Mouse (Mus musculus) embryonic facial prominence, embryonic 13.5 days (tissue): ENCODE results near the gene Pla2r1. TPM values are rescaled to one million over a fixed set of nuclear protein-coding genes. Genes with fewer than 3 reads are reported as not detected.

Experiments
- ATAC-seq: fragments of 200-750 bp; cut with Nextera tagmentation; 2 replicates; pipeline ENCODE4 v1.8.0; 2017; ENCODE audit warnings: low read depth; ENCODE audit not compliant: insufficient number of reproducible peaks, insufficient read depth, low FRiP score, low TSS enrichment
- H3K27ac ChIP-seq: fragments of 300-500 bp; sonication (generic); 2 replicates; pipeline ENCODE4 v1.5.1; 2015; ENCODE audit warnings: moderate library complexity, mild to moderate bottlenecking, inconsistent platforms
- H3K27me3 ChIP-seq: fragments of 300-500 bp; sonication (generic); 2 replicates; pipeline ENCODE4 v1.6.1; 2015; ENCODE audit warnings: mild to moderate bottlenecking, inconsistent platforms
- H3K36me3 ChIP-seq: fragments of 300-500 bp; sonication (generic); 2 replicates; pipeline ENCODE4 v1.6.1; 2015; ENCODE audit warnings: mild to moderate bottlenecking, inconsistent platforms
- H3K4me1 ChIP-seq: fragments of 300-500 bp; sonication (generic); 2 replicates; pipeline ENCODE4 v1.6.1; 2015; ENCODE audit warnings: inconsistent platforms
- H3K4me2 ChIP-seq: fragments of 300-500 bp; sonication (generic); 2 replicates; pipeline ENCODE4 v1.6.1; 2015; ENCODE audit warnings: moderate library complexity, mild to moderate bottlenecking, inconsistent platforms
- H3K4me3 ChIP-seq: fragments of 300-500 bp; sonication (generic); 2 replicates; pipeline ENCODE4 v1.5.1; 2015; ENCODE audit warnings: mild to moderate bottlenecking, inconsistent platforms
- H3K9ac ChIP-seq: fragments of 300-500 bp; sonication (generic); 2 replicates; pipeline ENCODE4 v1.6.1; 2015; ENCODE audit warnings: mild to moderate bottlenecking, inconsistent platforms
- H3K9me3 ChIP-seq: fragments of 300-500 bp; sonication (generic); 2 replicates; pipeline ENCODE4 v1.6.1; 2016; ENCODE audit warnings: inconsistent platforms
- WGBS: fragments of 180-500 bp; shearing (Covaris S2); methylation state at CpG from one replicate; pipeline ENCODE4 v1.1.7; 2015; ENCODE audit warnings: mixed read lengths; 5-methylcytosine and 5-hydroxymethylcytosine counted together
- polyA plus RNA-seq: library from polyadenylated mRNA; unstranded; fragments of >200 nt; fragmentation: Nextera tagmentation; extraction: Ambion mirVana; gene quantifications from 2 replicates; pipeline ENCODE4 v1.2.1, GENCODE M21; 2015

Gene Pla2r1
- polyA plus RNA-seq, 1 experiment from 2014 or later = 3.7 TPM

GRCm38 (mm10) chr2:60392286-60392685 is 160.8 kb downstream of the Pla2r1 start:
- H3K27me3 ChIP-seq = no peaks in the 10 kb centered on the region
- no peak for ATAC-seq
- WGBS = 81% methylated on average over 4 of the region's 4 CpGs
- H3K27ac ChIP-seq = no peak overlapping the region
- no peak overlapping the region for H3K4me2 ChIP-seq
- H3K9me3 ChIP-seq = no peaks in the 10 kb centered on the region
- no peak overlapping the region for H3K9ac ChIP-seq
- H3K36me3 ChIP-seq = no peaks in the 10 kb centered on the region
- no peak overlapping the region for H3K4me3 ChIP-seq
- no peaks in the 10 kb centered on the region for H3K4me1 ChIP-seq

GRCm38 (mm10) chr2:60387363-60387762 is 165.7 kb downstream of the Pla2r1 start:
- no peak overlapping the region for H3K4me3 ChIP-seq
- peaks cover 9% of the 10 kb centered on the region; the same call in 1 of the 2 replicates for H3K27me3 ChIP-seq
- H3K36me3 ChIP-seq = no peaks in the 10 kb centered on the region
- no peak overlapping the region for H3K9ac ChIP-seq
- H3K4me1 ChIP-seq = peaks cover 6% of the 10 kb centered on the region
- WGBS = 88% methylated on average over 3 of the region's 3 CpGs
- H3K4me2 ChIP-seq = no peak overlapping the region
- H3K27ac ChIP-seq = no peak overlapping the region
- ATAC-seq = no peak
- no peaks in the 10 kb centered on the region for H3K9me3 ChIP-seq

- Histone ChIP-seq H3K9me3 (no peaks in the 10 kb centered on the region), H3K9ac (no peak overlapping the region), H3K4me2 (no peak overlapping the region), H3K4me3 (no peak overlapping the region), H3K27ac (no peak overlapping the region), H3K27me3 (peaks cover 9% of the 10 kb centered on the region; the same call in 1 of the 2 replicates), H3K36me3 (no peaks in the 10 kb centered on the region), H3K4me1 (peaks cover 7% of the 10 kb centered on the region)
- ATAC-seq = no peak
- 77% methylated on average over 2 of the region's 2 CpGs for WGBS
Measured at GRCm38 (mm10) chr2:60386835-60387234, 166.3 kb downstream of the Pla2r1 start.

GRCm38 (mm10) chr2:60384763-60385085 is 168.4 kb downstream of the Pla2r1 start:
- ATAC-seq = no peak
- H3K36me3 ChIP-seq = no peaks in the 10 kb centered on the region
- H3K4me1 ChIP-seq = peaks cover 7% of the 10 kb centered on the region
- no peak overlapping the region for H3K9ac ChIP-seq
- no peak overlapping the region for H3K27ac ChIP-seq
- H3K4me2 ChIP-seq = no peak overlapping the region
- no peak overlapping the region for H3K4me3 ChIP-seq
- peaks cover 9% of the 10 kb centered on the region; the same call in 1 of the 2 replicates for H3K27me3 ChIP-seq
- no peaks in the 10 kb centered on the region for H3K9me3 ChIP-seq

GRCm38 (mm10) chr2:60384083-60384762 is 168.9 kb downstream of the Pla2r1 start:
- Histone ChIP-seq H3K27me3 (peaks cover 9% of the 10 kb centered on the region; the same call in 1 of the 2 replicates), H3K4me3 (no peak overlapping the region), H3K4me1 (peaks cover 7% of the 10 kb centered on the region), H3K36me3 (no peaks in the 10 kb centered on the region), H3K27ac (no peak overlapping the region), H3K4me2 (no peak overlapping the region), H3K9me3 (no peaks in the 10 kb centered on the region), H3K9ac (no peak overlapping the region)
- WGBS = 47% methylated on average over 7 of the region's 7 CpGs
- no peak for ATAC-seq

GRCm38 (mm10) chr2:60382858-60383669 is 170.0 kb downstream of the Pla2r1 start, which contains the start of gene Ly75:
Gene Ly75 (minus strand): TSS chr2:60383303.
- Histone ChIP-seq H3K36me3 (no peaks in the 10 kb centered on the region), H3K27ac (no peak within 1 kb of the TSS), H3K9me3 (no peaks in the 10 kb centered on the region), H3K4me1 (peaks cover 7% of the 10 kb centered on the region), H3K9ac (peak within 1 kb of the TSS; percentile 72), H3K4me3 (peak within 1 kb of the TSS; percentile 62), H3K4me2 (peak within 1 kb of the TSS; percentile 88), H3K27me3 (peaks cover 9% of the 10 kb centered on the region; the same call in 1 of the 2 replicates)
- WGBS = 2% methylated on average over 46 of the region's 46 CpGs
- ATAC-seq = peak; percentile 98

GRCm38 (mm10) chr2:60382346-60382745 is 170.8 kb downstream of the Pla2r1 start:
- peak overlapping the region; percentile 72 for H3K9ac ChIP-seq

GRCm38 (mm10) chr2:60377260-60377659 is 175.8 kb downstream of the Pla2r1 start:
- Histone ChIP-seq H3K9ac (no peak overlapping the region), H3K4me1 (peaks cover under 1% of the 10 kb centered on the region), H3K27ac (no peak overlapping the region), H3K4me2 (no peak overlapping the region), H3K4me3 (no peak overlapping the region), H3K27me3 (no peaks in the 10 kb centered on the region), H3K9me3 (no peaks in the 10 kb centered on the region), H3K36me3 (no peaks in the 10 kb centered on the region)
- ATAC-seq = no peak
- 85% methylated on average over 5 of the region's 5 CpGs for WGBS

More at GRCm38 (mm10) chr2:60382346-60382745, 170.8 kb downstream of the Pla2r1 start:
- Histone ChIP-seq H3K4me1 (peaks cover 7% of the 10 kb centered on the region), H3K4me2 (peak overlapping the region; percentile 88), H3K27ac (no peak overlapping the region), H3K27me3 (peaks cover 9% of the 10 kb centered on the region; the same call in 1 of the 2 replicates), H3K9me3 (no peaks in the 10 kb centered on the region), H3K36me3 (no peaks in the 10 kb centered on the region), H3K4me3 (peak overlapping the region; percentile 62)
- ATAC-seq = no peak
- 65% methylated on average over 3 of the region's 3 CpGs for WGBS

GRCm38 (mm10) chr2:60375608-60376107 is 177.4 kb downstream of the Pla2r1 start:
- H3K9ac ChIP-seq = no peak overlapping the region
- 92% methylated on average over 15 of the region's 15 CpGs for WGBS

GRCm38 (mm10) chr2:60375126-60375525 is 178.0 kb downstream of the Pla2r1 start:
- H3K4me2 ChIP-seq = no peak overlapping the region
- H3K36me3 ChIP-seq = no peaks in the 10 kb centered on the region
- H3K4me3 ChIP-seq = no peak overlapping the region
- no peak for ATAC-seq
- H3K4me1 ChIP-seq = no peaks in the 10 kb centered on the region
- no peaks in the 10 kb centered on the region for H3K27me3 ChIP-seq
- no peak overlapping the region for H3K9ac ChIP-seq
- H3K9me3 ChIP-seq = no peaks in the 10 kb centered on the region
- no peak overlapping the region for H3K27ac ChIP-seq
- WGBS = 87% methylated on average over 8 of the region's 8 CpGs

More at GRCm38 (mm10) chr2:60375608-60376107, 177.4 kb downstream of the Pla2r1 start:
- no peak for ATAC-seq
- Histone ChIP-seq H3K27me3 (no peaks in the 10 kb centered on the region), H3K9me3 (no peaks in the 10 kb centered on the region), H3K27ac (no peak overlapping the region), H3K4me1 (no peaks in the 10 kb centered on the region), H3K4me3 (no peak overlapping the region), H3K4me2 (no peak overlapping the region), H3K36me3 (no peaks in the 10 kb centered on the region)

- Histone ChIP-seq H3K4me3 (no peak overlapping the region), H3K27ac (no peak overlapping the region), H3K36me3 (no peaks in the 10 kb centered on the region), H3K9me3 (no peaks in the 10 kb centered on the region), H3K9ac (no peak overlapping the region), H3K4me1 (no peaks in the 10 kb centered on the region), H3K27me3 (no peaks in the 10 kb centered on the region), H3K4me2 (no peak overlapping the region)
- WGBS = 90% methylated on average over 5 of the region's 5 CpGs
- ATAC-seq = no peak
Measured at GRCm38 (mm10) chr2:60370188-60370587, 182.9 kb downstream of the Pla2r1 start.
